Mouse (Mus musculus): ENCODE measurements around the gene Gpr1.

- TF ChIP-seq CTCF (IDR thresholded peaks at IDR 0.05; ENCODE audit: borderline replicate concordance, insufficient read depth, low read length), result no peak
- TF ChIP-seq POLR2A (IDR thresholded peaks at IDR 0.05; ENCODE audit: low read depth, low read length), result no peak
These were observed 15.0 kb downstream of the Gpr1 start for GRCm38 (mm10) chr1:63199387-63199786.

Measured in embryonic fibroblast, embryonic 13.5 days (primary cell).